Mouse (Mus musculus) stomach, embryonic 16.5 days (tissue): ENCODE results near the gene Zcchc24. TPM values are rescaled to one million over a fixed set of nuclear protein-coding genes. Genes with fewer than 3 reads are reported as not detected.

Experiments
- ATAC-seq: fragments of 200-750 bp; cut with Nextera tagmentation; 2 replicates; pipeline ENCODE4 v1.8.0; 2017; ENCODE audit warnings: moderate number of reproducible peaks, moderate TSS enrichment; ENCODE audit not compliant: insufficient read depth, low FRiP score
- H3K27ac ChIP-seq: fragments of 300-500 bp; sonication (generic); 2 replicates; pipeline ENCODE4 v1.5.1; 2014; ENCODE audit warnings: low read length
- H3K27me3 ChIP-seq: fragments of 300-500 bp; sonication (generic); 2 replicates; pipeline ENCODE4 v1.6.1; 2014; ENCODE audit warnings: low read length, control low read depth, mixed read lengths; ENCODE audit not compliant: control insufficient read depth, insufficient read depth
- H3K36me3 ChIP-seq: fragments of 300-500 bp; sonication (generic); 2 replicates; pipeline ENCODE4 v1.6.1; 2014; ENCODE audit warnings: low read length; ENCODE audit not compliant: control insufficient read depth, insufficient read depth
- H3K4me1 ChIP-seq: fragments of 300-500 bp; sonication (generic); 2 replicates; pipeline ENCODE4 v1.6.1; 2014; ENCODE audit warnings: low read length, control low read depth, mixed read lengths; ENCODE audit not compliant: control insufficient read depth, insufficient read depth
- H3K4me2 ChIP-seq: fragments of 300-500 bp; sonication (generic); 2 replicates; pipeline ENCODE4 v1.6.1; 2014; ENCODE audit warnings: low read depth, low read length, mixed read lengths
- H3K4me3 ChIP-seq: fragments of 300-500 bp; sonication (generic); replicated peaks from 2 replicates; pipeline ENCODE4 v1.5.1; 2014; ENCODE audit warnings: mild to moderate bottlenecking, low read length
- H3K9ac ChIP-seq: fragments of 300-500 bp; sonication (generic); 2 replicates; pipeline ENCODE4 v1.6.1; 2014; ENCODE audit warnings: low read length
- H3K9me3 ChIP-seq: fragments of 300-500 bp; sonication (generic); replicated peaks from 2 replicates; pipeline ENCODE4 v1.6.1; 2016; ENCODE audit warnings: low read length, control low read depth; ENCODE audit not compliant: control insufficient read depth
- WGBS: fragments of 180-500 bp; shearing (Covaris S2); extraction: QIAGEN DNeasy Blood & Tissue Kit; methylation state at CpG from one replicate; pipeline ENCODE4 v1.1.7; 2014; 5-methylcytosine and 5-hydroxymethylcytosine counted together
- polyA plus RNA-seq: library from polyadenylated mRNA; unstranded; fragments of >200 nt; fragmentation: Nextera tagmentation; extraction: Ambion mirVana; gene quantifications from 2 replicates; pipeline ENCODE4 v1.2.1, GENCODE M21; 2015

Zcchc24 gene
- polyA plus RNA-seq, 1 experiment from 2014 or later = 17.1 TPM

DNA sequence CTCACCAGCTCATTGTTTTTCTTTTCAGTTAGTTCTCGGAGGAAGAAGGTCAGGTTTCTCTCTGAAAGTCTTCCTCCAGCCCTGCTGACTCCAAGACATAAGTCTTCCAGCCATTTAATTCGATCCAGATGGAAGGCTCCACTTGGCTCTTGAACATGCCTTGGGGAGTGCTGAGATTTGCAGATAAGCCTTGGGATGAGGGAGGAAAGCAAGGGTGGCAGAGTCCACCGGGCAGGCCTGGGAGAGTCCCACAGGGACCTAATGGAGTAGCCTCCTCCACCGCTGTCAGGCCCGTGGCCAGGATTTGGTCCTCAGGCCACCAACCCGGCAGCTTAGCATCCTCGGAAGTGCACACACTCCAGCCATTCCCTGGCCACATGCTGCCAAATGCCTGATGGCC is 27.8 kb upstream of the Zcchc24 start:
- Histone ChIP-seq H3K36me3 (no peaks in the 10 kb centered on the region), H3K9ac (no peak overlapping the region), H3K4me3 (no peak overlapping the region), H3K9me3 (no peaks in the 10 kb centered on the region), H3K27me3 (no peaks in the 10 kb centered on the region), H3K27ac (peak overlapping the region; percentile 84), H3K4me2 (no peak overlapping the region), H3K4me1 (peaks cover 13% of the 10 kb centered on the region; the same call in 1 of the 2 replicates)
- no peak for ATAC-seq
- 65% methylated on average over 7 of the region's 7 CpGs for WGBS

DNA sequence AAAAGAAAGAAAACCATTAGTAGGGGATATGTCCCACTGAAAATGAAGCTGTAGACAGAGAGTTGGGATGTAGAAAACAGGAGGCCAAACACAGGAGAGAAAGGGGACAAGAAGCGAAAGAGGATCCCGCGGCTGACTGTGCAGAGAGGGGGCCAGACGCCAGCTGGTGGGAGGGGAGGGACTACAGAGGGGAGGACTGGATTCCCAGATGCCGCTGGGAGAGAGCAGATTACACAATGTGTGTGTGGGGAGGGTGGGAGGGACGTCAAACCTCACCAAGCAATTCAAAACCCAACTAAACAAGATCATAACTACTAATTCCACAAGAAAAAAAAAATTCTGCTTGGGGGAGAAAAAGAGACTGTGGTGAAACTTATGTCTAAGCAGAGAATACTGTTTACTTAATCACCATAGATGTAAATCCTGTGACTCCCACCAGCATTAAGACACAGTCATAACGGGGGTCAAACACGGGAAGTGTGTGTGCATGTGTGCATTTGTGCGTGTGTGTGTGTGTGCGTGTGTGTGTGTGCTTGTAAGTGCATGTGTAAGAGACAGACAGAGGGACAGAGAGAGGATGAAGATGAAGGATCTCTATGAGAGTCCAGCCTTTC is 26.8 kb upstream of the Zcchc24 start:
- H3K36me3 ChIP-seq = no peaks in the 10 kb centered on the region
- WGBS = 21% methylated on average over 10 of the region's 10 CpGs
- H3K9ac ChIP-seq = peak overlapping the region; percentile 31
- H3K27me3 ChIP-seq = no peaks in the 10 kb centered on the region
- H3K4me3 ChIP-seq = no peak overlapping the region
- peak overlapping the region; percentile 84 for H3K27ac ChIP-seq
- H3K4me2 ChIP-seq = peak overlapping the region; percentile 38; the same call in 1 of the 2 replicates
- peak; percentile 84 for ATAC-seq
- H3K9me3 ChIP-seq = no peaks in the 10 kb centered on the region
- H3K4me1 ChIP-seq = peaks cover 13% of the 10 kb centered on the region; the same call in 1 of the 2 replicates

DNA sequence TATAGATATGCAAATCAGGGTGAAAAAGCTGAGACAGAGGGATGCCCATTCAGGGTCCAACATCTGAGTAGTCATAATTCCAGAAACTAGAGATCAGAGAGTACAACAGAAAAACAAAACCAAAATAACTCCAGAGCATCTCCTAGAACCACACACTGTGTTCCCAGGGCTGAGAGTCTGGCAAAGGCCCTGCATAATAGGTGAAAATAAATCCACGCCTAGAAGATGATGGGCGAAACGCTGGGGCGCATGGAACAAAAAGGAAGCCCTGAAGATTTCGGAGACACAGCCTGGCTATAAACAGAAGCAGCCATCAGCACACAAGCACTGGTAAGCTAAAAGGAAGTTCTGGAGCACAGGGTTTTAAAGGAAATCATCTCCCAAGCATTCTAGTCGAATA is 26.2 kb upstream of the Zcchc24 start:
- no peaks in the 10 kb centered on the region for H3K9me3 ChIP-seq
- peak overlapping the region; percentile 38; the same call in 1 of the 2 replicates for H3K4me2 ChIP-seq
- H3K36me3 ChIP-seq = no peaks in the 10 kb centered on the region
- peaks cover 13% of the 10 kb centered on the region; the same call in 1 of the 2 replicates for H3K4me1 ChIP-seq
- ATAC-seq = no peak
- peak overlapping the region; percentile 84 for H3K27ac ChIP-seq
- H3K4me3 ChIP-seq = no peak overlapping the region
- no peak overlapping the region; the same call in 1 of the 2 replicates for H3K9ac ChIP-seq
- no peaks in the 10 kb centered on the region for H3K27me3 ChIP-seq
- WGBS = 49% methylated on average over 6 of the region's 6 CpGs

DNA sequence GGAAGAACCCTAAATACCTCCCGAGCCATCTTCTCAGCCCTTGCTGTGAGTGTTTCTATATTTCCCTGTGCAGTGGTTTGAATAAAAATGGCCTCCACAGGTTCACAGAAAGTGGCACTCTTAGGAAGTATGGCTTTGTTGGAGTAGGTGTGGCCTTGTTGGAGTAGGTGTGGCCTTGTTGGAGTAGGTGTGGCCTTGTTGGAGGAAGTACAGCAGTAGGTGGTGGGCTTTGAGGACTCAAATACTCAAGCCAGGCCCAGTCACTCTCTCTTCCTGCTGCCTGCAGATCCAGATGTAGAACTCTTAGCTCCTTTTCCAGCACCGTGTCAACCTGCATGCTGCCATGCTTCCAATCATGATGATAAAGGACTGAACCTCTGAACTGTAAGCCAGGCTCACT is 25.5 kb upstream of the Zcchc24 start:
- Histone ChIP-seq H3K4me1 (peaks cover 13% of the 10 kb centered on the region; the same call in 1 of the 2 replicates), H3K4me2 (no peak overlapping the region), H3K9me3 (no peaks in the 10 kb centered on the region), H3K27me3 (no peaks in the 10 kb centered on the region), H3K4me3 (no peak overlapping the region), H3K36me3 (no peaks in the 10 kb centered on the region), H3K27ac (no peak overlapping the region), H3K9ac (no peak overlapping the region)
- ATAC-seq = no peak
- 88% methylated on average over 2 of the region's 2 CpGs for WGBS

DNA sequence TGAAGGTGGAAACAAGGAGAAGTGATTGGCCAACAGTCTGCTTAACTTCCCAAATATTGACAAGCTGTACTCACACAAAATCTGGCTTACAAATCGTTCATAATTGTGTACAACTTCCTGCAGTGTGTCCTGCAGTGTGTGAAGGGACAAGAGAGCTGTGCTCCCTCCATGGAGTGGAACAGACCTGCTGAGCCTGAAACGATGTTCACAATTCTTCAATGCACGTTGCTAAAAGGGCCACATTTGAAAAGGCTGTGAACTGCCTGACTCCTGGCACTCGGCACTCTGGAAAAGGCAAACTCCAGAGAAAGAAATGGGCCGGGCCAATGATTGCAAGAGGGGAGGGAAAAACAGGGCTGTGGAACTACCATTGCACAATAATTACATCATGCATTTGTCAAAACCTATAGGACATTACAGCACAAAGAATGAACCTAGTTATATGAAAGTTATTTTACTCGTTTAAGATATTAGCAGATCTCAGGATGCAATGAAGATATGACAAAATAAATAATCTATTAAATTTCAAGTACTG is 22.0 kb upstream of the Zcchc24 start:
- no peak overlapping the region for H3K9ac ChIP-seq
- H3K27ac ChIP-seq = peak overlapping the region; percentile 3; the same call in 1 of the 2 replicates
- no peak overlapping the region for H3K4me3 ChIP-seq
- H3K27me3 ChIP-seq = no peaks in the 10 kb centered on the region
- WGBS = 54% methylated on average over 6 of the region's 6 CpGs
- H3K9me3 ChIP-seq = no peaks in the 10 kb centered on the region
- H3K4me1 ChIP-seq = peaks cover 10% of the 10 kb centered on the region
- ATAC-seq = no peak
- no peak overlapping the region for H3K4me2 ChIP-seq
- no peaks in the 10 kb centered on the region for H3K36me3 ChIP-seq

DNA sequence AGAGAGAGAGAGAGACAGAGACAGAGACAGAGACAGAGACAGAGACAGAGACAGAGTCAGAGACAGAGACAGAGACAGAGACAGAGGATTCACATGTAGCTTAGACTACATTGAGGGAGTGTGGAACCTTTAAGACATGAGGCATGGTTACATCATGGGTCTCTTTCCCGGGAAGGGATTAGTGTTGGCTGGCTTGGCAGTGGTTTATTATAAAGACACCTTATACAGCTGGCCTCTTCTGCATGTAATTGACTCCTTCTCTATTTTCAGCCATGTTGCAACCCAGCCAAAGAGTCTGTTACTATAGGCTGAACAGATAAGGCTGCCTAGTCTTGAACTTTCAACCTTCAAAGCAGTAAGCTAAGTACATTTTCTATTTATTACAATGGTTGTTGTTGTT is 21.1 kb upstream of the Zcchc24 start:
- peaks cover 6% of the 10 kb centered on the region for H3K4me1 ChIP-seq
- no peak overlapping the region for H3K9ac ChIP-seq
- no peak overlapping the region for H3K27ac ChIP-seq
- H3K4me3 ChIP-seq = no peak overlapping the region
- H3K27me3 ChIP-seq = no peaks in the 10 kb centered on the region
- no peak overlapping the region for H3K4me2 ChIP-seq
- no peak for ATAC-seq
- H3K36me3 ChIP-seq = no peaks in the 10 kb centered on the region
- 42% methylated on average over 1 of the region's 1 CpGs for WGBS
- H3K9me3 ChIP-seq = no peaks in the 10 kb centered on the region

DNA sequence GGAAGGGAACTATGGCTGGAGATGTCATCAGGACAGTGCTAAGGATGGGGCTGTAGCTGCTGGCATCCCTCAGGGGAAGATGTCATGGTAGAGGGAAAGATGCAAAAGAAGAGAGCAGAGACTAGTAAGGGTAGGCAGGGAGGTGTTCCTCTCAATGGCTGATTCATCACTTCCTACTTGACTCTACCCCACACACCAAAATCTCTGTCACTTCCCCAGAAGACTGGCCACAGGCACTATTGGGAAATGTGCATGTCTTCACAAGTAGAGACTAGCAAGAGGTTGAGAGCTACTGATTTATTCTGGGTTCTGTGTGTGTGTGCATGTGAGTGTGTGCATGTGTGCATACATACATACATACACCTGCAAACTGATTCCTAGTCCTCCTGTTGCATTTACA is 20.4 kb upstream of the Zcchc24 start:
- H3K27ac ChIP-seq = no peak overlapping the region
- ATAC-seq = no peak

DNA sequence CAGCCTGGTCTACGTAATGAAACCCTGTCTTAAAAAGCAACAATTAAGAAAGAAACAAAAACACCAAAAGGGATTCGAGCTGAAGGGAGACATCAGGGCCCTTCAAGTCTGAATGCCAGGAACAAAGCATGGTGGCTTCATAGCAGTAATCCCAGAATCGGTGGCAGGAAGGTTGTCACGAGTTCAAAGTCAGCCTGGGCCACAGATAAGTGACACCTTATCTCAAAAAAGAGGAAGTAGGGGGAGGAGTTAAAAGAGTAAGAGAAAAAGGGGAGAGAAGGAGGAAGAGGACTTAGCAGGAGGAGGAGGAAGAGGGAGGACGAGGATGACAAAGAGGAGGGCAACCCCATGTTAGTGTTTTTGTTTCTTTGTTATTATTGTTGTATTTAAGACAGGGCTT is 19.4 kb upstream of the Zcchc24 start:
- peak overlapping the region; percentile 85 for H3K27ac ChIP-seq
- WGBS = 62% methylated on average over 5 of the region's 5 CpGs

More for the DNA sequence above, 20.4 kb upstream of the Zcchc24 start:
- Histone ChIP-seq H3K27me3 (no peaks in the 10 kb centered on the region), H3K4me2 (no peak overlapping the region), H3K9ac (no peak overlapping the region), H3K4me1 (peaks cover 5% of the 10 kb centered on the region), H3K4me3 (no peak overlapping the region), H3K9me3 (no peaks in the 10 kb centered on the region), H3K36me3 (no peaks in the 10 kb centered on the region)

DNA sequence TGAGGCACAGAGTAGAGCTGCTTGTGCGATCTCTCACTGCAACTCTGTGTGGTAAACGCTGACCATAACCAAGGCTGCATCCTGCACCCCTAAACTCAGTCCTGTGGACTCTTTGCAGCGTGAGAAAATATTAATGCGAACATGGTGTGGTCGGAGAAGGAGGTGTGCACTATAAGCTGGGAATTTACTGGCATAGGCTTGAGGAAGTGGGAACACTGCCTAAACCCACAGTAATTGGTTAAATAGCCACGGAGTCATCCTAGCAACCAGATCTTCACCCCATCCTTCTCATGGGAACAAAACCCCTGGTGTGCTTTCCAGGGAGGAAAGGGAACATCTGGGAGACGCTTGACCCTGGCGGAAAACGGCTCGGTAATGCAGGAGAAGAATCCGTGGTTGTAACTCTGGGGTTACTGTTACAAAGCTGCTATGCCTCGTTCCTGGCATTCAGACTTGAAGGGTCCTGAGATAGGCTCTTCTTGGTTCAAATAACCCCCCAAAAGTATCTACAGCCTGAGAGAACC is 18.6 kb upstream of the Zcchc24 start:
- WGBS = 50% methylated on average over 12 of the region's 12 CpGs
- peaks cover 19% of the 10 kb centered on the region for H3K4me1 ChIP-seq
- H3K9me3 ChIP-seq = no peaks in the 10 kb centered on the region
- no peaks in the 10 kb centered on the region for H3K27me3 ChIP-seq
- H3K36me3 ChIP-seq = no peaks in the 10 kb centered on the region
- H3K4me2 ChIP-seq = no peak overlapping the region
- H3K9ac ChIP-seq = no peak overlapping the region
- ATAC-seq = peak; percentile 15; the same call in 1 of the 2 replicates
- H3K27ac ChIP-seq = peak overlapping the region; percentile 85
- no peak overlapping the region for H3K4me3 ChIP-seq

More for the DNA sequence above, 19.4 kb upstream of the Zcchc24 start:
- Histone ChIP-seq H3K4me3 (no peak overlapping the region), H3K36me3 (no peaks in the 10 kb centered on the region), H3K9ac (no peak overlapping the region), H3K4me1 (peaks cover 14% of the 10 kb centered on the region), H3K27me3 (no peaks in the 10 kb centered on the region), H3K9me3 (no peaks in the 10 kb centered on the region), H3K4me2 (no peak overlapping the region)
- ATAC-seq = no peak
